Mouse (Mus musculus): ENCODE measurements around the gene Hdlbp. TPM values are rescaled to one million over a fixed set of nuclear protein-coding genes. Genes with fewer than 3 reads are reported as not detected.
"Not testable (repeated sequence)": the region's sequence is repeated elsewhere in the genome, so short reads cannot be mapped to it uniquely, and the experiment has no call there.

The Hdlbp gene
- polyA plus RNA-seq, 1 experiment from 2014 or later = 185 TPM

DNA sequence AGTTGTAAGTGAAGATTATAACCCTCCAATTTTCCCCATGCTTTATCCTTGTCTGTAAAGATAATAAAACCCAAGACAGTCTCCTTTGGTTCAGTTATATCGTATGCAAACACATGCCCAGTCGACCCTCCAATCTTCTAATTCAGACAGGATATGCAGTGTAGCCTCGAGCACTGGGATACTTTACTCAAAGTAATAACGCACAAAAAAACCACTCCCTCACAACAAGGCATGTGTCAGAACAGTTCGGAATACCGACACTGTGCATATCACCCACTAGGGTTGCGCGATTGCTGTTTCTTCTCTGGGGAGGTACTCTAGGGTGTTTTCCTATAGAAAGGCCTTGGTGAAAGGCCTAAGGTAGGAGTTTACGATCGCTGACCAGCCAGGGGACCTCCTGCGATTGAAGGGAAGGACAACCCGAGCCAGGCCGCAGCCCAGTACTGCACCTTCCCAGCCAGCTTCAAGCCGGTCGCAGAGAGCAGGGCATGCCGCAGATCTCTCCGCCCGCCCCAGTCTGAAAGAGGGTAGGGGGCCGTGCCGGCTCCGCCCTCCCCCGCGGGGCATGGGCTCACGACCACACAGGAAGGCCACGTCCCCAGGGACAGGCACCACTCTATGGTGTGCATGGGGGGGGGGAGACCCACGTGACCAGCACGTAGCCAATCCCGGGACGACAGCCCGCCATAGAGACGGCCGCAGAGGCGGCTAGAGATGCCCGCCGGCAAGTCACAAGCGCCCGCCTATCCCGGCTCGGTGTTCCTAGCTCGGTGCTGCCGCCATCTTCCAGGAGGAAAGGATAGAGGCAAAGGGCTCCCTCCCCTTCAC, 643 bp downstream of the Hdlbp start:
- Histone ChIP-seq H3K9me3 (no peaks in the 10 kb centered on the region), H3K36me3 (no peaks in the 10 kb centered on the region), H3K4me2 (replicated peaks) (peak overlapping the region; percentile 56), H3K27me3 (replicated peaks) (no peaks in the 10 kb centered on the region), H3K27ac (peak overlapping the region; percentile 96), H3K9ac (peak overlapping the region; percentile 90), H3K4me1 (replicated peaks) (0 out of 2 replicates have a peak, but pooled peaks cover 4% of the 10 kb centered on the region), H3K4me3 (replicated peaks) (peak overlapping the region; percentile 85)
- peak; percentile 97 for ATAC-seq
- WGBS = under 1% methylated on average over 38 of the region's 41 CpGs

DNA sequence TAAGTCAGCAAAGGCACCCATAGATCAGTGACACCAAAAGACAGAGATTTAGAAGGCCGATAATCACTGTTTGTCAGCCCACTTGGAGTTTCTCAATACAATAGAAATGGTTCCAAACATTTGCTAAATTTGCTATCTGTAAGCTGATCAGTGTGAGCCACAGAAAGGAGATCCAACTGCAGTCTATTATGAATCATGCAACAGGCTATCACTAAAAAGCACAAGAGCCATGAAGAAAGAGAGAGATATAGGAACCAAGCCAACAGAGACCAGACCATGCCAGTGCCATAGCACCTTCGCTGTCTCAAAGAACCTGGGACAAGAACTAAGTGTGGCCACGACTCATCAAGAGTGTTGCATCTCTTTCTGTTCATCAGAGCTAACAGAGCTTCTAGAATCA, 2.9 kb downstream of the Hdlbp start:
- Histone ChIP-seq H3K4me1 (replicated peaks) (0 out of 2 replicates have a peak, but pooled peaks cover 4% of the 10 kb centered on the region), H3K9me3 (no peaks in the 10 kb centered on the region), H3K36me3 (no peaks in the 10 kb centered on the region), H3K27me3 (replicated peaks) (no peaks in the 10 kb centered on the region), H3K4me3 (replicated peaks) (no peak overlapping the region), H3K4me2 (replicated peaks) (no peak overlapping the region), H3K9ac (no peak overlapping the region), H3K27ac (no peak overlapping the region)
- 94% methylated on average over 3 of the region's 3 CpGs for WGBS
- no peak for ATAC-seq

DNA sequence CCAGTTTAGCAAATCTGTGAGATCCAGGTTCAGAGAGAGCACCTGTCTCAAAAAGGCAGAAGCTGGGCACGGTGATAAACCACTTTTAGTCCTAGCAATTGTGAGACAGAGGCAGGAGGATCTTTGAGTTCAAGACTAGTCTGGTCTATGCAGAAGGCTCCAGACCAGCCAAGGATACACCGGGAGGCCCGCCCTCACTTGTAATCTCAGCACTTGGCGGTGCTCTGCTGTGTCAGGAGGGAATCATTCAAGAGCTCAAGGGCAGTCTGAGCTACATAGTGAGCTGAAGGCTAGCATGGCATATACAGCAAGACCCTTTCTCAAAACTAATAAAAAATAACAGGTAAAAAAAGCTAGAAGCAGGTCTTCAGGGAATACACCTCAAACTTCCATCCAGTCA, 10.0 kb downstream of the Hdlbp start:
- H3K27ac ChIP-seq = no peak overlapping the region
- no peak overlapping the region for H3K9ac ChIP-seq
- no peak overlapping the region for H3K4me2 ChIP-seq (replicated peaks)
- no peaks in the 10 kb centered on the region for H3K4me1 ChIP-seq (replicated peaks)
- H3K36me3 ChIP-seq = no peaks in the 10 kb centered on the region
- H3K9me3 ChIP-seq = no peaks in the 10 kb centered on the region
- ATAC-seq = no peak
- no peak overlapping the region for H3K4me3 ChIP-seq (replicated peaks)
- H3K27me3 ChIP-seq (replicated peaks) = no peaks in the 10 kb centered on the region
- 89% methylated on average over 4 of the region's 4 CpGs for WGBS

DNA sequence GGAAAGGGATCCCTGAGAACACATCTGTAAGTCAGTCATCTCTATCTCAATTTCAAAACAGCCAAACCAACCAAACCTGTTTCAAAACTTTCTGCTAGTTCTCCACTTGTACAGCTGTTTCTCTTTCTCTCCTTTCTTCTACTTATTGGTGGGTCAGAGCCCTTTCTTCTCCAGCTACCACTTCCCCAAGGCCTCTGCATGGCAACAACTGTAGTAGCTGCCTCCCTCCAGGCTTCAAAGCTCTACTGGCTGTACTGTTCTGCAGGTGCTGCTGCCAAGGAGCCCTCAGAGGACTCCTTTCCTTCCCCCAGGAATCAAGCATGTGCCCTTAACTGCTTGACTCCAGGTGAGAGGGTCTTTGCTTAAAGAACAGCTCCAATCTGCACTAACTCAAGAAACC, 12.9 kb downstream of the Hdlbp start:
- no peak overlapping the region for H3K4me3 ChIP-seq (replicated peaks)
- ATAC-seq = no peak
- no peak overlapping the region for H3K9ac ChIP-seq
- no peaks in the 10 kb centered on the region for H3K4me1 ChIP-seq (replicated peaks)
- no peaks in the 10 kb centered on the region for H3K27me3 ChIP-seq (replicated peaks)
- H3K4me2 ChIP-seq (replicated peaks) = no peak overlapping the region
- no peaks in the 10 kb centered on the region for H3K9me3 ChIP-seq
- H3K27ac ChIP-seq = no peak overlapping the region
- H3K36me3 ChIP-seq = no peaks in the 10 kb centered on the region

DNA sequence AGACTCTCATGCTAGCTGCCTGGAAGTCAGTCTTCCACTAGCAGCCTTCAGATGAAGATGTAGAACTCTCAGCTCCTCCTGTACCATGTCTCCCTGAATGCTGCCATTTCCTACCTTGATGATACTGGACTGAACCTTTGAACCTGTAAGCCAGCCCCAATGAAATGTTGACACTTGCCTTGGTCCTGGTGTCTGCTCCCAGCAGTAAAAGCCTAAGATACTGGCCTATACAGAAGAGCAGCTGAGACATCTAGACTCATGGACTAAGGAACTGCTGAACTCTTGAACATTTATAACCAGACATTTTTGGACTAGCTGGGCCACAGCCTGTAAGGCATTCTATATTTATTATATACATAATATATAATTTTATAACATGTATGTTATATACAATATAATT, 13.5 kb downstream of the Hdlbp start:
- Histone ChIP-seq H3K36me3 (no peaks in the 10 kb centered on the region), H3K4me3 (replicated peaks) (no peak overlapping the region), H3K9ac (no peak overlapping the region), H3K27me3 (replicated peaks) (no peaks in the 10 kb centered on the region), H3K4me1 (replicated peaks) (no peaks in the 10 kb centered on the region), H3K4me2 (replicated peaks) (no peak overlapping the region), H3K9me3 (no peaks in the 10 kb centered on the region), H3K27ac (no peak overlapping the region)
- ATAC-seq = peak; percentile 41; the same call in 1 of the 2 replicates

DNA sequence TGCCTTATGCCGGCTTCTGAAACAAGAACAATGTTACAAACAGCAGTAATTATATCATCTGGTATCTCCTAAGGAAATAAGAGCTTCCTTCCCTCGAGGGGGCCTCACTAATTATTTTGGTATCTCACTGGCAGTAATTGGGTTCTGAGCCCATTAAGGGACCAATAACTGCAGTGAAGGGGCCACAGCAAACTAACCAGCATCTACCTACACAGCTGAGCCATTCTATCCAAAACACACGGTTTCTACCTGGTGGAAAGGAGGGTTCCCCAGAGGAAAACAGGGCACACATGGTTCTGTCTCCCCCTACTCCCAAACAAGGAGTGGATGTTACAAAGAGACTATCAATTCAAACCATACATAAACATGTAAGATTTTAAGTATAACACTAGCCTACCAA, 19.5 kb downstream of the Hdlbp start:
- Histone ChIP-seq H3K27me3 (replicated peaks) (no peaks in the 10 kb centered on the region), H3K4me3 (replicated peaks) (no peak overlapping the region), H3K4me2 (replicated peaks) (no peak overlapping the region), H3K9ac (no peak overlapping the region), H3K4me1 (replicated peaks) (0 out of 2 replicates have a peak, but pooled peaks cover 2% of the 10 kb centered on the region), H3K36me3 (no peaks in the 10 kb centered on the region), H3K9me3 (no peaks in the 10 kb centered on the region), H3K27ac (no peak overlapping the region)
- 62% methylated on average over 3 of the region's 3 CpGs for WGBS
- no peak for ATAC-seq

DNA sequence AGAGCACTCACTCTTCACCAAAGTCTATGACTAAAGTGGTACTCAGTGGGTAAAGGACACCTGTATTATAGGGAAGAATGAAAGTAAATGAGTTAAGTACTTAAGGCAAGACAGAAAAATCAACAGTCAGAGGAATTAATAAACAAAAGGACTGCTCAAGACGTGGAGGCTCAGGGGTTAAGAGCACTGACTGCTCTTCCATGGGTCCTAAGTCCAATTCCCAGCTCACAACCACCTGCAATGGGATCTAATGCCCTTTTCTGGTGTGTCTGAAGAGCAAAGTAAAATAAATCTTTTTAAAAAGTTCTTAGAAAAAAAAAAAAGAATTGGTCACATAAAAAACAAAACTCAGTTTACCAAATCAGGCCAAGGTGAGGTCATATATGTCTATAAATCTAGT, 20.3 kb downstream of the Hdlbp start:
- Histone ChIP-seq H3K27ac (no peak overlapping the region), H3K27me3 (replicated peaks) (no peaks in the 10 kb centered on the region), H3K9ac (no peak overlapping the region), H3K4me2 (replicated peaks) (no peak overlapping the region), H3K36me3 (no peaks in the 10 kb centered on the region), H3K9me3 (no peaks in the 10 kb centered on the region), H3K4me3 (replicated peaks) (no peak overlapping the region), H3K4me1 (replicated peaks) (0 out of 2 replicates have a peak, but pooled peaks cover 2% of the 10 kb centered on the region)
- peak; percentile 55; the same call in 1 of the 2 replicates for ATAC-seq
- 12% methylated on average over 1 of the region's 1 CpGs for WGBS

DNA sequence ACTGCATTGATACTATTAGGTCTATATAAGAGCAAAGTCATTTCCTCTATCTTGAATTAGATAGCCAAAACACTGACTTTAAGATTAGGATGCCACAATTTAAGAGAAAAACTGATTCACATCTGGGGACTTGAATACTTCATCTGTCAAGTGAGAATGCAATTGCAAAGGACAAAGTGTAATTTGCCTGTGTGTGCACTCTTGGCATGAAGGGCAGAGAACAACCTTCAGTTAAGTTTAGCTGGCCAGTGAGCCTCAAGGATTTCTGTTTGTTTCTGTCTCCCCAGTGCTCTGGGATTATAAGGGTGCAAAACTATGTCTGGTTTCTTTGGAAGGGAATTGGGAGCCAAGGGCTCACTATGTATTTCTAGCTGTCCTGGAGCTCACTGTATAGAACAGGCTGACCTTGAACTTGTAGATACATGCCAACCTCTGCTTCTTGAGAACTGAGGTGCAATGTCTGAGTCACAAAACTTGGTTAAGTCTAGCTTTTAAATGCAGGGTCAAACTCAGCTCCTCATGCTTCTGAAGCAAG, 24.8 kb downstream of the Hdlbp start:
- H3K9ac ChIP-seq = no peak overlapping the region
- H3K4me1 ChIP-seq (replicated peaks) = no peaks in the 10 kb centered on the region
- no peaks in the 10 kb centered on the region for H3K36me3 ChIP-seq
- ATAC-seq = no peak
- no peak overlapping the region for H3K4me2 ChIP-seq (replicated peaks)
- no peaks in the 10 kb centered on the region for H3K9me3 ChIP-seq
- no peak overlapping the region for H3K4me3 ChIP-seq (replicated peaks)
- H3K27me3 ChIP-seq (replicated peaks) = no peaks in the 10 kb centered on the region
- no peak overlapping the region for H3K27ac ChIP-seq

DNA sequence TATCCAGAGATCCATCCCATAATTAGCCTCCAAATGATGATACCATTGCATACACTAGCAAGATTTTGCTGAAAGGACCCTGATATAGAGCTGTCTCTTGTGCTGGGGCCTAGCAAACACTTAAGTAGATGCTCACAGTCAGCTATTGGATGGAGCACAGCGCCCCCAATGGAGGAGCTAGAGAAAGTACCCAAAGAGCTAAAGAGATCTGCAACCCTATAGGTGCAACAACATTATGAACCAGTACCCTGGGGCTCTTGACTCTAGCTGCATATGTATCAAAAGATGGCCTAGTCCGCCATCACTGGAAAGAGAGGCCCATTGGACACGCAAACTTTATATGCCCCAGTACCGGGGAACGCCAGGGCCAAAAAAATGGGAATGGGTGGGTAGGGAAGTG, 28.5 kb downstream of the Hdlbp start:
- not testable (repeated sequence) for H3K9ac ChIP-seq; H3K4me2 ChIP-seq (replicated peaks); H3K4me1 ChIP-seq (replicated peaks); H3K4me3 ChIP-seq (replicated peaks); H3K36me3 ChIP-seq; H3K27ac ChIP-seq; ATAC-seq; H3K9me3 ChIP-seq; H3K27me3 ChIP-seq (replicated peaks)
- 86% methylated on average over 5 of the region's 5 CpGs for WGBS

DNA sequence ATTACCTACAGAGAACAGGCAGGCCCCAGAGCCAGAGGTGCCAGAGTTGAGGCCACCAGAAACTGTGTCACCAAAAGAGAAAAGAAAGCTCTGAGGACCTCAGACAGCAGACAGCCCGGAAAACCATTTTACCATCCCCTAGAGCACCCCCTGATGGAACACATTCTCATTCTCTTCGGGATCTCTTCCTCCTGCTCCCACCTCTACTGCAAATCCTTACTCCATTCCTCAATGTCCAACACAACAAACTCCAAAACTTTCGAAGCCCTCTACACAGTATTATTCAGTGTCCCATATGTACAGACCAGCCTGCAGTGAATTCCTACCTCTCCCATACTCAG, 32.8 kb downstream of the Hdlbp start:
- Histone ChIP-seq H3K27ac (peak overlapping the region; percentile 93), H3K9me3 (no peaks in the 10 kb centered on the region), H3K36me3 (no peaks in the 10 kb centered on the region; the same call in 1 of the 2 replicates), H3K4me1 (replicated peaks) (peaks cover 12% of the 10 kb centered on the region), H3K9ac (peak overlapping the region; percentile 87), H3K4me2 (replicated peaks) (peak overlapping the region; percentile 65), H3K4me3 (replicated peaks) (peak overlapping the region; percentile 78), H3K27me3 (replicated peaks) (no peaks in the 10 kb centered on the region)
- WGBS = 6% methylated on average over 3 of the region's 3 CpGs
- ATAC-seq = peak; percentile 52

DNA sequence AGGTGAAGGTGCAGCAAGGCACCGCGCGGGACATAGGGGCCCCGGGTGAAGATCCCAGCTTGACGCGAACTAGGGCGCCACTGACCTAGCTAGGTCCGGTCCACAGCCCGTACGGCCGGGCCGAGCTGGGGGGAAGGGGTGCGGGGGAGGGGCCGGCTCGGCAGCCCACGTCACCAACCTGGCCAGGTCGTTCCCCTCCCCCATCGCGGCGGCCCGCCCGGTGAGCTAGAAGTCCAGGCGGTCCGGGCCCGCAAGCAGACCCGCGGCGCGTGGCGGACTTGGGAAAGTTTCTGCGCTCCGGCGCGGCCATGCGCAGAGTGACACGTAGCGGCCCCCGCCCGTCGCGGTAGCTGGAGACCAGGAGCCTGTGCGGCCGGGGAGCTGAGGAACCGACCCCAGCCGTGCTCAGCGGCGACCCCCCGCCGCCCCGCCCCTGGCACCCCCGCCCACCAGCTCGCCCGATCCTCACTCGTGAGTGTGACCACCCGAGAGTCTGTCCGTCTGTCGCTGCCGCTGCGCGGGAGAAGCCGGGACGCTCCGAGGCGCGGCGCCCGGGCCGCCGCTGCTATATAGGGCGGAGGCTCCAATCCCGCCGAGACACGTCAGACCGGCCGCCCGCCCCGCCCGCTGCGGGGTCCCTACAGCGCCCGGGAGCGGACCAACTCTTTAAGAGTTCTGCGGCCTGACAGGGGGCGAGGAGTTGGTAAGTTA, 33.3 kb downstream of the Hdlbp start:
- H3K9me3 ChIP-seq = no peaks in the 10 kb centered on the region
- peak; percentile 96 for ATAC-seq
- WGBS = under 1% methylated on average over 83 of the region's 84 CpGs
- no peaks in the 10 kb centered on the region; the same call in 1 of the 2 replicates for H3K36me3 ChIP-seq
- H3K4me2 ChIP-seq (replicated peaks) = peak overlapping the region; percentile 65
- H3K27me3 ChIP-seq (replicated peaks) = no peaks in the 10 kb centered on the region
- peak overlapping the region; percentile 78 for H3K4me3 ChIP-seq (replicated peaks)
- H3K4me1 ChIP-seq (replicated peaks) = peaks cover 12% of the 10 kb centered on the region
- peak overlapping the region; percentile 93 for H3K27ac ChIP-seq
- peak overlapping the region; percentile 87 for H3K9ac ChIP-seq

DNA sequence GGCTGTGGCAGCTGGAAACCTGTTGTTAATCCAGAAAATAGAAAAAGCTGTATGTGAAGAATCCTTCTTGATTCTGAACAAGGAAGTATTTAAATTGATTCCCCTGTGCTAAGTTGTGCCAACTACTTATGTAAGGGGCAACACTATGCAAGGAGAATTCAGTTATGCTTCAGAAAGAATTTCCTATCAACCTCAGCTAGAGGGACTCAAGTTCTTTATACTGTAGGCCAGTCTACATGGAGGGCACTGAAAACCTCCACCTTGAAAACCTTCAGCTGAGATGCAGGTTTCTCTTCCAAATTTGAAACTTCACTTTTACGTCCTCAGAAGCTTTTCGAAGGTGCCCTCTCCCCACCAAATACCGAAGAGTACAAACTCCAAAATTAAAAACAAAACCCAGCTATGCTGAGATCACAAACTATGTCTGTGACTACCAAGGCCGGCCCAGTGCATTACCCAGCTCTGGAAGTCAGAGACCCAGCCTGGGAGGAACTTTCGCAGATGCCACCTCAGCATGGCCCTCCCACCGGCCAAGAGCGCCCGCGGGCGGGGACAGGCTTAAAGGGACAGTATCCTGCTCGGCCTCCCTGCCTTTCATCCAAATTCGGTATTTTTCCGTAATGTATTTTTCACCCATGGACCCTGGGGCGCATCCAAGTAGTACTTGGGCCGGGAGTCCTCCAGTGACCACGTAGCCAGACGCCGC, 34.1 kb downstream of the Hdlbp start:
- H3K27ac ChIP-seq = peak overlapping the region; percentile 93
- H3K27me3 ChIP-seq (replicated peaks) = no peaks in the 10 kb centered on the region
- peaks cover 12% of the 10 kb centered on the region for H3K4me1 ChIP-seq (replicated peaks)
- peak overlapping the region; percentile 87 for H3K9ac ChIP-seq
- peak overlapping the region; percentile 65 for H3K4me2 ChIP-seq (replicated peaks)
- H3K4me3 ChIP-seq (replicated peaks) = peak overlapping the region; percentile 78
- ATAC-seq = peak; percentile 83
- H3K36me3 ChIP-seq = no peaks in the 10 kb centered on the region; the same call in 1 of the 2 replicates
- WGBS = 3% methylated on average over 18 of the region's 18 CpGs
- no peaks in the 10 kb centered on the region for H3K9me3 ChIP-seq
